Mouse (Mus musculus): Measurements from ENCODE around the gene Ncan. TPM values are rescaled to one million over a fixed set of nuclear protein-coding genes. Genes with fewer than 3 reads are reported as not detected.
A peak's percentile ranks its signal among the peaks of the same experiment; 100 is the strongest.

Gene Ncan
- polyA plus RNA-seq, 1 experiment from 2014 or later, result 169 TPM

DNA sequence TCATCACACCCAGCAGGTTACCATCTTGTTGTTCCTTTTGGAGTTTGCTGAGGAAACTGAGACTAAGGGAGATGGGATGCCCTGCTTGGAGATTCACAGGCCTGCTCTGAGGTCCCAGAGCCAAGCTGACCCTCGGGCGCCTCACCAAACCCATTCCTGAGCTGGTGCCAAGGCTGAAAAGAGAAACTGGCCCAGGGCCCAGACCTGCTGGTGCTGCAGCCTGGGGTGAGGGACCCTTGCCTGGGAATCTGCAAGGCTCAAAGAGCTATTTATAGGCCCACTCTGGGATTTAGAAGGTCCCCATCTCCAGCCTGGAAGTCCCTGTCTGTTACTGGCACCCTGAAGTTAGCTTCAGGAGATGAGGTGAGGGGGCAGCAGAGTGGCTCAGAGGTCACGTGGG, 7.8 kb upstream of the Ncan start:
- H3K36me3 ChIP-seq, result no peaks in the 10 kb centered on the region; the same call in 1 of the 2 replicates
- peaks cover 31% of the 10 kb centered on the region for H3K4me1 ChIP-seq
- H3K27me3 ChIP-seq (replicated peaks), result peaks cover 5% of the 10 kb centered on the region; the same call in 1 of the 2 replicates
- 65% methylated on average over 3 of the region's 3 CpGs for WGBS
- H3K9me3 ChIP-seq (replicated peaks), result no peaks in the 10 kb centered on the region
- H3K9ac ChIP-seq (replicated peaks), result no peak overlapping the region
- no peak overlapping the region for H3K4me3 ChIP-seq (replicated peaks)
- no peak overlapping the region for H3K4me2 ChIP-seq
- peak; percentile 16; the same call in 1 of the 2 replicates for ATAC-seq (ENCODE audit: low FRiP score)
- H3K27ac ChIP-seq (replicated peaks), result peak overlapping the region; percentile 77

DNA sequence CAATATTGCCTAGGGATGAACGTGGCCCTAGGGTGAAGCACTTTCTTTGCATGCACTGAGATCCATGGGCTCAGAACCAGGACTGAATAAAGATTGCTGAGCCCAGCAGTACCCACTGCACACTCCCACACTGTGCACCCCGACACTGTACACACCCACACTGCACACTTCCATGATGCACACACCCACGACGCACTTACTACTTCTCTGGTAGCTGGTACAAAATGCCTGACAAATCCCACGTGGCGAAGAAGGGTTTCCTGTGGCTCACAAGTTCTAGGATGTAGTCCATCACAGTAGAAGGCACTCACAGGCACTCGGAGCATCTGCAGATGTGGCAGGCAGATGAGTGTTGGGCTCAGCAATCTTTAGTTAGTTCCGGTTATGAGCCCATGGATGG, 4.3 kb upstream of the Ncan start:
- ATAC-seq (ENCODE audit: low FRiP score), result no peak
- peaks cover 12% of the 10 kb centered on the region for H3K4me1 ChIP-seq
- no peaks in the 10 kb centered on the region for H3K36me3 ChIP-seq
- H3K9ac ChIP-seq (replicated peaks), result no peak overlapping the region
- WGBS, result 72% methylated on average over 8 of the region's 8 CpGs
- no peak overlapping the region for H3K4me3 ChIP-seq (replicated peaks)
- no peaks in the 10 kb centered on the region for H3K9me3 ChIP-seq (replicated peaks)
- H3K27ac ChIP-seq (replicated peaks), result no peak overlapping the region
- peaks cover 5% of the 10 kb centered on the region; the same call in 1 of the 2 replicates for H3K27me3 ChIP-seq (replicated peaks)
- no peak overlapping the region for H3K4me2 ChIP-seq

DNA sequence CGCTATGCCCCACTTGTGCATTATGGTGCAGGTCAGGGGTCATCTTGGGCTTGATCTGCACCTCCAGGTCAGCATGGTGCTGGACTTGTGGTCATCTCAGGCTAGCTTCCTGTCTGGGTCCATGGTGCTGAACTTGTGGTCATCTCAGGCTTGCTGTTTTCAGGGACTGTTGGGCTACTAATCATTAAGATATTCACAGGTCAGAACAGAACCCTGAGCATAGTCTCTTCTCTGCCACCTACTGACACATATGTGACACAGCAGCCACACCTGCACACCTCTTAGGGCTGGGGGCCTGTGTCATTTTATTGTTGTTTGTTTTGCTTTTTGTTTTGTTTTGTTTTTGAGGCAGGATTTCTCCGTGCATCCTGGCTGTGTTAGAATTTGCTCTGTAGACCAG, 2.2 kb upstream of the Ncan start:
- Histone ChIP-seq H3K27ac (replicated peaks) (no peak overlapping the region), H3K4me1 (peaks cover 14% of the 10 kb centered on the region), H3K9ac (replicated peaks) (no peak overlapping the region), H3K36me3 (no peaks in the 10 kb centered on the region), H3K4me2 (no peak overlapping the region), H3K4me3 (replicated peaks) (no peak overlapping the region), H3K9me3 (replicated peaks) (no peaks in the 10 kb centered on the region), H3K27me3 (replicated peaks) (peaks cover 5% of the 10 kb centered on the region; the same call in 1 of the 2 replicates)
- no peak for ATAC-seq (ENCODE audit: low FRiP score)
- 55% methylated on average over 2 of the region's 2 CpGs for WGBS

DNA sequence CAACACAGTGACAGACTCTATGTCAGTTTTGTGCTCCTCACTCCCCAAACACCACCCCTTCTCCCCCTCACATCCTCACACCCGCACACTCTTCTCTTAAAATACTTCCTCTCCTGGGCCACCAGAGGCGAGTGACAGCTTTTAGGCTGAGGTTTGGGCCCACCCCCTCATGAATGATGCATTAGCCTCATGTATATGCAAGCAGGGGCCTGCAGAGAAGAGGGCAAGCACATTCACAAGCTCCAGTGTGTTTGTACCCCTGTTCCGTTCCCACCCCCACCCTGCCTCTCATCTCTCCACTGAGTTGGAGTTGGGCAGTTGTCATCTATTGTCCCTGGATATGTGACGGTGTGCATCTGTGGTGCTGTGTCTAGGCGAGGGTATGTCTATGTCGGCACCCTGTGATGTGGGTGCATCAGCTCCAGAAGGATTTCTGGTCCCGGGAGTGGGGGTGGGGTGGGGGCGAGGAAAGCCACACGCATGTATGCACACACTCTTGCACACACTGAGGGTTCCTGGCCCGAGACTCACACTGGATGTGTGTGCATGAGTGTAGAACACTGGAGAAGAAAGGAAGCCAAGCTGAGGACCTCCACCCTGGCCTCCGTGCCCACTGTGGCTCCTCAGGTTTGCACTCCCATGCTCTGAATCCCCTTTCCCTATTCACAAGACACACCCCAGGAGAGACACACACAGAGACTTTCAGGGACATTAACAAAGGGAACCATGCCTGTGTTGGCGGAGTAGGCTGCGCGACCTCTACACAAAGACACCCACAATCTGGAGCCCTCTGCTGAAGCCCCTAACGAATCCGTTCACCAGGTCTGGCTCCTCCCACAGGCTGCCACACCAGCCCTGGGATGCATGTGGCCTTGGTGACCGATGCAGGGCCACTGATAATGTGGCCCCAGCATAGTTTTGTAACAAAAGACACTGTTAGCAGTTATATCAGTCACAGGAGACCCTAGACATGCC, 1.7 kb downstream of the Ncan start:
- WGBS, result 2% methylated on average over 17 of the region's 17 CpGs

DNA sequence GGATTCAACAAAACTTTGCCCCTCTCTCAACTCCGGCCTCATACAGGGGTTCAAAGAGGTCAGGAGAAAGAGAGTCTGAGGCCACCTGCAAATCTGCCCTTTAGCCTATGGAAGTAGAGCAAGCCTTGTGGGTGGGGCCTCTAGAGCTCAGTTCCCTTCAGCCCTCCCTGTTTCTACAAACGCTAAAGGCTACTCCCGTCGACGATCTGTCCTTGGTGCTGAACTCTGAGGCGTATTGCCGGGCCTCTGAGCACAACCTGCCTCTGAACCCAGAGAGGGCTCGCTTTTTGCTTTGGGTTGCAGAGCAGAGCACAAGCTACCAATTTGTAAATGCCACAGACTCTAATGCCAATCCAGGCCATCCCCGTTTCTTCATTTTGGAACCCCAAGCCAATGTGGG, 3.1 kb downstream of the Ncan start:
- Histone ChIP-seq H3K27me3 (replicated peaks) (peaks cover 8% of the 10 kb centered on the region; the same call in 1 of the 2 replicates), H3K36me3 (peaks cover 29% of the 10 kb centered on the region), H3K4me2 (peak overlapping the region; percentile 74), H3K4me3 (replicated peaks) (peak overlapping the region; percentile 65), H3K9ac (replicated peaks) (no peak overlapping the region; the same call in 1 of the 2 replicates), H3K4me1 (peaks cover 32% of the 10 kb centered on the region), H3K27ac (replicated peaks) (no peak overlapping the region), H3K9me3 (replicated peaks) (no peaks in the 10 kb centered on the region)
- ATAC-seq (ENCODE audit: low FRiP score), result no peak
- 16% methylated on average over 9 of the region's 9 CpGs for WGBS

More for the DNA sequence above, 1.7 kb downstream of the Ncan start:
- peaks cover 8% of the 10 kb centered on the region; the same call in 1 of the 2 replicates for H3K27me3 ChIP-seq (replicated peaks)
- peak overlapping the region; percentile 74 for H3K4me2 ChIP-seq
- H3K9me3 ChIP-seq (replicated peaks), result no peaks in the 10 kb centered on the region
- H3K4me1 ChIP-seq, result peaks cover 28% of the 10 kb centered on the region
- ATAC-seq (ENCODE audit: low FRiP score), result peak; percentile 80
- H3K36me3 ChIP-seq, result peaks cover 17% of the 10 kb centered on the region
- H3K4me3 ChIP-seq (replicated peaks), result peak overlapping the region; percentile 65
- peak overlapping the region; percentile 82 for H3K9ac ChIP-seq (replicated peaks)
- peak overlapping the region; percentile 86 for H3K27ac ChIP-seq (replicated peaks)

DNA sequence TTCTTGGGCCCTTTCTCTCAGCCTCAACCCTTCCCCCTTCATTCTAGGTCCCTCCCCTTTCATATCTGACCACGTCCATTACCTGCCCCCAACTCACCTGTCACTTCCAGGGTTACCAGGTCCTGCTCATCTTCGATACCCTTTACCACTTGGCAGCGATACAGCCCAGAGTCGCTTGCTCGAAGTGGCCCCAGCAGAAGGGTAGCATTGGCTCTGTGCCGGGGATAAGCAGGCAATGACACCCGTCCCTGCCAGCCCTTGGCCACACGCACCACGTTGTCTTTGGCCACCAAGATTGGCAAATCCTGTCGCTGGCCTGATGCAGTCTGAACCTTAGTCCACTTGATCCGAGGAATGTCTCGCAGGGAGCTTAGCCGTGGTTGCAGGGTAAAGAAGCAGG, 5.8 kb downstream of the Ncan start:
- no peak overlapping the region; the same call in 1 of the 2 replicates for H3K4me2 ChIP-seq
- H3K4me3 ChIP-seq (replicated peaks), result no peak overlapping the region
- no peak for ATAC-seq (ENCODE audit: low FRiP score)
- H3K4me1 ChIP-seq, result peaks cover 42% of the 10 kb centered on the region
- WGBS, result 72% methylated on average over 13 of the region's 13 CpGs
- H3K9ac ChIP-seq (replicated peaks), result no peak overlapping the region
- no peaks in the 10 kb centered on the region for H3K9me3 ChIP-seq (replicated peaks)
- peaks cover 56% of the 10 kb centered on the region for H3K36me3 ChIP-seq
- no peak overlapping the region for H3K27ac ChIP-seq (replicated peaks)
- peaks cover 8% of the 10 kb centered on the region; the same call in 1 of the 2 replicates for H3K27me3 ChIP-seq (replicated peaks)

DNA sequence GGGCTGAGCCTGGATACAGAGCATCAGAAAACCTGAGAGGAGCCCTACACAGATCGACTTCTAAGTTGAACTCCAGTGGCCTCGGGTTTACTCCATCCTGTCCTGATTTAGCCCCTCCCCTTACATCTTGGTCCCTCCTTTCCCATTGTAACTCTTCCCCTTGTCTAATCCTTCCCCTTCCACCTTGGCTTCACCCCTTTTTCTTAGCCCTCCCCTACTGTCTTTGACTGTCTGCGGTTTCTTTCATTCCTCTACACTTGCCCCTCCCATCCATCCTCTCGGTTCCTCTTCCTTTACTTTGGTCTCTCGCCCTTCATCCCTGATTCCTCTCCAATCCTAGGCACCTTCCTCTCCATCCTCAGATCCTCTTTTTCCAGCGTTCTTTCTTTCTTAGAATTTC, 6.2 kb downstream of the Ncan start:
- no peaks in the 10 kb centered on the region for H3K9me3 ChIP-seq (replicated peaks)
- no peak overlapping the region for H3K9ac ChIP-seq (replicated peaks)
- no peak for ATAC-seq (ENCODE audit: low FRiP score)
- peaks cover 46% of the 10 kb centered on the region for H3K4me1 ChIP-seq
- H3K4me2 ChIP-seq, result no peak overlapping the region; the same call in 1 of the 2 replicates
- 25% methylated on average over 6 of the region's 6 CpGs for WGBS
- H3K27me3 ChIP-seq (replicated peaks), result peaks cover 8% of the 10 kb centered on the region; the same call in 1 of the 2 replicates
- H3K4me3 ChIP-seq (replicated peaks), result no peak overlapping the region
- no peak overlapping the region for H3K27ac ChIP-seq (replicated peaks)
- peaks cover 60% of the 10 kb centered on the region for H3K36me3 ChIP-seq

DNA sequence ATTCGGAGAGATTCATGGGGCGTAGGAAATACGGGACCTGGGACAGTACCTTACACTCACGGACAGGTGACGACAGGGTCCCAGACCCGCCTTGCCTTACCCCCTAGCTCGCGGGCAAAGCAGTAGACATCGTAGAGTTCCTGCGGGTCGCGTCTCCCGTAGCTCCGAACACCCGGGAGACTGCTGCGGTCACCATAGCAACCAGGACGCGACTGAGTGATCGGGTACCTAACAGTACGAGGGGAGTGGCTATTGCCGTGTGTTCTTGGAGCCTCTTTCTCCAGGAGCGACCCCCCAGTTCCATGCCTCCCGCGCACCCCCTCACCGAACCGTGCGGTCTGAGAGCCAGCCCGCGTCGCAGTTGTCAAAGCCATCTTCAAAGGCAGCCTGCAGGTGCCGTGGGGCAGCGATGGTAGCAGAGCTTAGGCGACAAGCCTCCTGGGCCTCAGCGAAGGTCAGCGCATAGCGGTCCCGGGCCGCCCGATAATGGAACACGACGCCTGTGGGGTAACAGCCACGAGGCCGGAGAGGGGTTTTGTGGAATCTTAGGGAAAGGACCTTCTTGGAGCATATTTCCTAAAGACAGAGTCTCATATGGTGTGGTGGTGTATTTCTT, 8.2 kb downstream of the Ncan start:
- no peaks in the 10 kb centered on the region for H3K9me3 ChIP-seq (replicated peaks)
- H3K27ac ChIP-seq (replicated peaks), result no peak overlapping the region
- H3K9ac ChIP-seq (replicated peaks), result no peak overlapping the region
- H3K27me3 ChIP-seq (replicated peaks), result peaks cover 8% of the 10 kb centered on the region; the same call in 1 of the 2 replicates
- H3K4me1 ChIP-seq, result peaks cover 36% of the 10 kb centered on the region
- ATAC-seq (ENCODE audit: low FRiP score), result 0 out of 2 replicates have a peak, but pooled peaks have one; percentile 3
- 10% methylated on average over 43 of the region's 43 CpGs for WGBS
- H3K36me3 ChIP-seq, result peaks cover 79% of the 10 kb centered on the region
- peak overlapping the region; percentile 11; the same call in 1 of the 2 replicates for H3K4me2 ChIP-seq
- no peak overlapping the region for H3K4me3 ChIP-seq (replicated peaks)

DNA sequence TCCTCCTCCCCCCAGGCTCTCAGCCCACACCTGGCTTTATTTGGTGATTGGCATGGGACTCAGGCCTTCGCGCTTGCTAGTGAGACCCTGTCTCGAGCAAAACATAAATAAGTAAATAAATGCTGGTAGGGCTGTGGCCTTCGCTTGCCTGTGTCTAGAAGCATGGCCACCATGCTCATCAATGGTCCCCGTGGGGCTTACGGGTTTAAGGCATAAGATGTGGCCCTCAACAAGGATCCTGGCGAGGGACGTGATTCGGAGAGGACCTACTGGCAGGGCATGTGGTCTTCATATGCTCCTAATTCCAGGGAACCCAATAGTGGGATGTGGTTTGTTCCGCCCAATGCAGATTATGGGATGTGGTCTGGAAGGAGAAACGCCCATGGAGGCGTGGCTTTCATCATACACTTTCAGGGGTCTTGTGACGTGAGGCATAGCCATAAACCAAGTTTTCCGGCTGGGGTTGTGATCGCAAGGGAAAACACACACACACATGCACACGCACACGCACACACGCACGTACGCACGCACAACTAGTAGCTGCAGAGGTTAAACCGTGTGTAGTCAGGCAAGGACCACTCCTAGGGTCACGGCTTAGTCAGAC, 9.4 kb downstream of the Ncan start:
- WGBS, result 58% methylated on average over 23 of the region's 23 CpGs
- Histone ChIP-seq H3K4me1 (peaks cover 30% of the 10 kb centered on the region), H3K9me3 (replicated peaks) (no peaks in the 10 kb centered on the region), H3K27me3 (replicated peaks) (peaks cover 8% of the 10 kb centered on the region; the same call in 1 of the 2 replicates), H3K36me3 (peaks cover 91% of the 10 kb centered on the region), H3K4me3 (replicated peaks) (no peak overlapping the region), H3K4me2 (no peak overlapping the region), H3K27ac (replicated peaks) (no peak overlapping the region), H3K9ac (replicated peaks) (no peak overlapping the region)
- ATAC-seq (ENCODE audit: low FRiP score), result no peak

DNA sequence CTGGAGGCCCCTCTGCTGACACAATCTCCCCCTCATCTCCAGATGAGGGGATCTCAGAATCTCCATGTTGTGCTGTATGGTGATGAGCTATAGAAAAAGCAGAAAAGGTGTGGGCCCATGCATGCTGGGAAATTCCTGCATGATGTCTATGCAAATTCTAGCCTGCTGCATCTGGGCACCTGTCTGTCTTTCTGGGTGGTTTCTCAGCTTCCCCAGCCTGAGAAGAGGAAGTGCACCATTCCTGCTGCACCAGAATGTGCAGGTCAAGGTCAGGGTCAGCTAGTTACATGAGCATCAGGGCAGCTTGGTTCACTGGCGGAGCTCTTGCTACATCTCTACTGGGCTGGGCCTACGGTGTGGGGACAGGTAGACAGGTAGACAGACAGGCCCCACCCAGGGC, 10.2 kb downstream of the Ncan start:
- H3K27me3 ChIP-seq (replicated peaks), result peaks cover 6% of the 10 kb centered on the region; the same call in 1 of the 2 replicates
- H3K9me3 ChIP-seq (replicated peaks), result no peaks in the 10 kb centered on the region
- no peak overlapping the region for H3K27ac ChIP-seq (replicated peaks)
- H3K9ac ChIP-seq (replicated peaks), result no peak overlapping the region
- H3K4me2 ChIP-seq, result no peak overlapping the region
- no peak for ATAC-seq (ENCODE audit: low FRiP score)
- no peak overlapping the region for H3K4me3 ChIP-seq (replicated peaks)
- 86% methylated on average over 2 of the region's 2 CpGs for WGBS
- peaks cover 30% of the 10 kb centered on the region for H3K4me1 ChIP-seq
- peaks cover 95% of the 10 kb centered on the region for H3K36me3 ChIP-seq

DNA sequence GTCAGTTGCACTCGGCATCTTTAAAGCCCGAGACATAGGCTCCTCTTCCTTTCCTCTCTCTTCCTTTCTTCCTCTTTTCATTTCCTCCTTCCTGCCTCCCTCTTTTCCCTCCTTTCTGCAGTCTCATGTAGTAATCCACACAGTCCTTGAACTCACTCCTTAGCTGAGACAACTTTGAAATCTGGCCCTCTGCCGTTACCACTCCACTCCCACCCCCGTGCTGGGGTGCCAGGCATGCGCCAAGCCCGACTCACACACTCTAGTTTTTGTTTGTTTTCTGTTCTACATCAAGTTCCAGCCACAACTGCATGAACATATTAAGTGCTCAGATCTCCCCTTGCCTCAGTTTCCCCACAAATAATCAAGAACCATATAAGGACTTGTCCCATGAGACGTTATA, 15.8 kb downstream of the Ncan start:
- peaks cover 83% of the 10 kb centered on the region for H3K36me3 ChIP-seq
- WGBS, result 76% methylated on average over 7 of the region's 7 CpGs
- H3K9me3 ChIP-seq (replicated peaks), result no peaks in the 10 kb centered on the region
- H3K27ac ChIP-seq (replicated peaks), result no peak overlapping the region
- no peak overlapping the region for H3K4me3 ChIP-seq (replicated peaks)
- peaks cover 20% of the 10 kb centered on the region for H3K4me1 ChIP-seq
- no peak overlapping the region for H3K4me2 ChIP-seq
- no peak overlapping the region for H3K9ac ChIP-seq (replicated peaks)
- no peak for ATAC-seq (ENCODE audit: low FRiP score)
- H3K27me3 ChIP-seq (replicated peaks), result no peaks in the 10 kb centered on the region

Measured in neural tube, embryonic 15.5 days (tissue).